Mouse (Mus musculus) heart, adult 2 months (tissue): ENCODE data around the gene Dlx1.

Source experiments
- CTCF ChIP-seq: fragments of 200-600 bp; IDR thresholded peaks from 2 replicates; pipeline ENCODE4 v1.8.1; 2022; ENCODE audit warnings: antibody characterized with exemption, mild to moderate bottlenecking, moderate library complexity
- EP300 ChIP-seq: fragments of 200-500 bp; IDR thresholded peaks from 2 replicates; pipeline ENCODE4 v1.6.1; 2011; ENCODE audit warnings: low read depth, low read length, control low read depth; ENCODE audit not compliant: insufficient read depth
- POLR2A ChIP-seq: fragments of 200-500 bp; IDR thresholded peaks from 2 replicates; pipeline ENCODE4 v1.6.1; 2011; ENCODE audit warnings: mild to moderate bottlenecking, low read depth, low read length, control low read depth; ENCODE audit not compliant: insufficient read depth

- TF ChIP-seq CTCF (no peak), POLR2A (no peak), EP300 (no peak)
Observed at GRCm38 (mm10) chr2:71541418-71542226, 13.7 kb downstream of the Dlx1 start.
